Mouse (Mus musculus): ENCODE data around the gene Lrrc36.

DNA sequence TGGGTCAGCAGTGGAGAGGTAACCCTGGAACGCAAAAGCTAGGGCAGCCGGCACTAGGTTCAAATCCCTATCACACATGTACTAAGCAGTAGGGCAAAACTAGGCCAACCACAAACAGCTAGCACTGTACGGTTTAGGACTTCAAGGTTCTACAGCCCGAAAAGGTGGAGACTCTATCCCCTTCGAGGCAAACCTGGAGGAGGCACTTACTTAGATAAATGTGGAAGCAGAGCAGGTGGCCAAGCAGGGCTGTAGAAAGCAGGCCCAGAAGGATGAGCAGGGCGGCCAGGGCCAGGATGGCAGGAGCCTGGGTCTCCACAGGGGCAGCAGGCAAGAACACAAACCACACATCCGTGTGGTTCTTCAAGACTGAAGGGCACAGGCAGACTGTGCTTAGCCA, 62.8 kb downstream of the Lrrc36 start:
- TF ChIP-seq ZNF384 (IDR thresholded peaks at IDR 0.05; ENCODE audit: low read depth, low read length): no peak
- no peak for TF ChIP-seq MAFK (IDR thresholded peaks at IDR 0.05; ENCODE audit: insufficient read depth, low read depth, low read length)
- no peak for TF ChIP-seq ZC3H11A (IDR thresholded peaks at IDR 0.05; ENCODE audit: borderline replicate concordance, low read depth, low read length)
- no peak for TF ChIP-seq CHD2 (IDR thresholded peaks at IDR 0.05; ENCODE audit: low read depth, low read length)
- no peak for TF ChIP-seq HCFC1 (IDR thresholded peaks at IDR 0.05; ENCODE audit: borderline replicate concordance, insufficient read depth, low read length)

Measured in ES-E14 (cell line).